Mouse (Mus musculus) embryo, embryonic 10.5 days (tissue): ENCODE results near the gene Sapcd1.
A peak's percentile ranks its signal among the peaks of the same experiment; 100 is the strongest.

Experiments
- DNase-seq: peaks from one replicate; pipeline ENCODE4 v3.0.0-alpha.2; 2015; ENCODE audit warnings: low spot score

Sapcd1 gene

GRCm38 (mm10) chr17:35029691-35030532 is 2.1 kb upstream of the Sapcd1 start:
- DNase-seq: peak; percentile 72

- DNase-seq: no peak
These were observed 499 bp upstream of the Sapcd1 start for GRCm38 (mm10) chr17:35028315-35028714.

DNA sequence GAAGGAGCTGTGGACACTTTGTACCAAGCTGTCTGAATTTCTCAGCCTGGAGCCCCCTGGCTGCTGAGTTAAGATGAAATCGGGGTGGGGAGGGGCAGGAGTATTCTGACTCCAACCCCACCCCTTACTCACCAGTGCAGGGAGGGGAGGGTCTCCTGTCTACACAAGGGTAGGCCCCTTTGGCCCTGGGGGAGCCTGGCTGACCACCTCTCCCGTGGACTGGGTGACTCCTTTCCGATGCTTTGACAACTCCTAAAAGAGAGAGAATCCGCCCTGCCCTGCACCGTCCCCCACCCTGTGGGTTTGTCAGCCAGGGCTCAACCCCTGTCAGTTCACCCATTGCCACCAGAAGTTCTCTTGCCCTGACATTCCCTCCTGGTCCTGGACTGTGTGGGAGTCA is 1.6 kb downstream of the Sapcd1 start:
- DNase-seq: no peak

GRCm38 (mm10) chr17:35024691-35025488 is 2.9 kb downstream of the Sapcd1 start:
- DNase-seq: no peak

- no peak for DNase-seq
These were observed 3.6 kb downstream of the Sapcd1 start for GRCm38 (mm10) chr17:35024261-35024660.

DNA sequence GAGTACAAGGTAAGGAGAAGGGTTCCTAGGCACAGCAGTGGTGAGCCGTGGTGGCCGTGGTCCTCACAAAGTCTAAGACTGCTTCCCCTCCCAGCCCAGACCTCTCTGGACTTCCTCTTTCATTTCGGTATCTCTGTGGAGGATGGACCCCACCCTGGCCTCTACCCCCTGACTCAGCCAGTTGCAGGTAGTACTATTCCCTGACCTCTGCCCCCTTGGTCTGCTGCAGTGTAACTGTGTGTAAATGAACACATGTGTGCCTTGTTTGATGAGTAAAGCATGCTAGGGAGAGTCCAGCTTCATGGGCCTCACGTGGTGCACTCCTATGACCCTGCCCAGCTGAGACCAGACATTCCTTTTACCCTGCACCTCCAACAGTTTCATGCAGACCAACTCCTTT is 4.1 kb downstream of the Sapcd1 start:
- DNase-seq: no peak

DNA sequence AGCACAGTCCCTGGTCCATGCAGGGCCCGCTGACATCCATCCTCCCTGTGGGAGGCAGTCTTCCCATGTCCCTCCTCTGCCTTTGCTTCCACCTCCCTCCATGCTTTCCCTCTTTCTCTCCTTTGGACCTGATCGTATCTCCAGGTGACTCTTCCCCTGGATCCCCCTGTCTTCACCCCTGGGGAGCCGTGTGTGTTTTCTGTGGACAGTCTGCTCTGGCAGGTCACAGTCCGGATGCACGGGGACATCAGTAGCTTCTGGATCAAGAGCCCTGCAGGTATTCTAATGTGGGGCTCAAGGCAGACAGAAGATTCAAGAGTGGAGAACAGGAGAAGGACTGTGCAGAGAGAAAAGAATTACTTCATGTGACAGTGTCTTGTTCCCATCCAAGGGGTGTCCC is 4.6 kb downstream of the Sapcd1 start:
- no peak for DNase-seq

DNA sequence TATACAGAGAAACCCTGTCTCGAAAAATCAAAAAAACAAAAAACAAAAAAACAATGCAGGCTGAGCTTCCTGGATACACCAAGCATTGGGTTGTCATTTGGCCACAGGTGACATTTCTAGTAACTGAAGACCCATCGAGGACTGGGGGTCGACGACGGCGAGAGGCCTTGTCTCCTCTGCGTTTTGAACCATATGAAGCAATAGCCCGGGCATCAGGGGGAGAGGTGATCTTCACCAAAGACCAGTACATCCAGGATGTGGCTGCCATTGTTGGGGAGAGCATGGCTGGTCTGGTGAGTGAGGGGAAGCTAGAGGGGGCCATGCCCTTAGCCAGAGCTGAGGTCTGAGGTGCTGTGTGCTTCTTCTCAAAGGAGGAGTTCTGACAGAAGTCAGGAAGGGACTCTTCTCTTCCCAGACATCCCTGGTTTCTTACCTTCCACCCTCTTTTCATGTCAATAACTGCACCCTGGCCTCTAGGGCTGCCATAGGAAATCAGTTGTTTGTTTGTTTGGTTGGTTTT is 5.2 kb downstream of the Sapcd1 start:
- DNase-seq: no peak

DNA sequence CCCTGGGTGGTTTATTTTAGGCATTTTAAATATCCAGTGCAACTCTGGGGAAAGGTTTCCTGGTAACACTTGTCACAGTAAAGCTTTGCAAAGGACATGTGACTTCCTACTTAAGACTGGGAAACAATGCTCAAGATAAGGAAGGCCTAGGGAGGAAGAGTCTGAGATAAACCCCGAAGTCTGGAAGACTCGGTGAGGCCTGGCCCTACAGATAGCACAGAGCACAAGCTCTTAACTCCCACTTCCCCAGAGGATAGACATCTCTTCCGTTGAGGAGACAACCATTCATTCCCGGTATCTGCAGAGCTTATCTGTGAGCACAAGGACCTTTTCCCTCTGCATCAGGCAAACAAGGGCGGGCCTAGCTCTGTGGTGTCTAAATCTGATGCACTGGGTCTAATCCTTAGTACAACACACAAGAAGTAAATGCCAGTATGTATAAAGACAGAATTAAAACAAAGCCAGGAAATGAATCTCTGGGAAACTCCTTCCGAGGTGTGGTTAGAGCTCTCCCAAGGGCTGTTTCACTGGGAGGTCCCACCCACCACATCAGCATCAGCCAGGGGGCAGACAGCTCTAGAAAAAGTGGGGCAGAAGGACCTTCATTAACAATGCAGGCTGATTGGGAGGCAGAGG is 5.9 kb downstream of the Sapcd1 start:
- DNase-seq: no peak

GRCm38 (mm10) chr17:35021163-35021808 is 6.5 kb downstream of the Sapcd1 start:
- DNase-seq: peak; percentile 95

- DNase-seq: no peak
These were observed 7.3 kb downstream of the Sapcd1 start for GRCm38 (mm10) chr17:35020551-35020950.

- no peak for DNase-seq
These were observed 7.9 kb downstream of the Sapcd1 start for GRCm38 (mm10) chr17:35019894-35020293.

- no peak for DNase-seq
These were observed 9.6 kb downstream of the Sapcd1 start for GRCm38 (mm10) chr17:35018171-35018570.

- no peak for DNase-seq
These were observed 10.1 kb downstream of the Sapcd1 start for GRCm38 (mm10) chr17:35017706-35018030.

- no peak for DNase-seq
These were observed 10.8 kb downstream of the Sapcd1 start for GRCm38 (mm10) chr17:35016791-35017705.

DNA sequence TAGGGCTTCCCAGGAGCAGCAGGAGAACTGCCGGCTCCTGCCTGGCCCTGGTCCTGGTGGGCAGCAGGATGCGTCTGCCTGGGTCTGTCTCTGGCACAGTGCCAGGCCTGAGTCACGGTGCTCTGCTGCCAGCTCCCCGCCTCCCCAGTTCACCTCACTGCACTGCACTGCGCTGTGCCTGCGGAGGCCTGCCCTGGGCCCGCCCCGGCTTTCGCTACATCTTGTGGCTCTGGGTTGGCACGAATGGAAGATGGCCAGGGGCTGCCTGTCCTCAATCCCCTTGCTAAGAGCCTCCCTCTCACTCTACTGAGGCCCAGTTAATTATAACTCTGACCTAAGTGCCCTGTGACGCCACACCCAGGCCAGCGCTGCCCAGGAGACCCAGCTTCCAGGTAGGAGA is 11.4 kb downstream of the Sapcd1 start, which contains the start of gene Vwa7:
TSS of gene Vwa7 (plus strand) at position 204 of the 400 bp plus-strand sequence.
- no peak for DNase-seq

DNA sequence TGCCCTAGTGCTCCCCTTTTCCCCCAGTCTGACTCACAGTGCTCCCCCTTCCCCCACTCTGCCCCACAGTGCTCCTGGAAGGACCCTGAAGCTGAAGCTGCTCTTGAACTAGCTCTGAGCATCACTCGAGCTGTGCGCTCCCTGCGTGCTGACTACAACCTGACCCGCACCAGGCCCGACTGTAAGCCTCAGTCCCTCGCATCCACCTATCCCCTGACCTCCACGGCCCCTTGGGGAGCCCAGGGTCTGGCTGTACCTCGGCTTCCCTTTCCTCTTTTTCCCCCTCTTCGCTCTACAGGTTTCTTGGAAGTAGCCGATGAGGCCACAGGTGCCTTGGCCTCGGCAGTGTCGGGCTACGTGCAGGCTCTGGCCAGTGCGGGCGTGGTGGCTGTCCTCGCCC is 12.5 kb downstream of the Sapcd1 start:
- no peak for DNase-seq

DNA sequence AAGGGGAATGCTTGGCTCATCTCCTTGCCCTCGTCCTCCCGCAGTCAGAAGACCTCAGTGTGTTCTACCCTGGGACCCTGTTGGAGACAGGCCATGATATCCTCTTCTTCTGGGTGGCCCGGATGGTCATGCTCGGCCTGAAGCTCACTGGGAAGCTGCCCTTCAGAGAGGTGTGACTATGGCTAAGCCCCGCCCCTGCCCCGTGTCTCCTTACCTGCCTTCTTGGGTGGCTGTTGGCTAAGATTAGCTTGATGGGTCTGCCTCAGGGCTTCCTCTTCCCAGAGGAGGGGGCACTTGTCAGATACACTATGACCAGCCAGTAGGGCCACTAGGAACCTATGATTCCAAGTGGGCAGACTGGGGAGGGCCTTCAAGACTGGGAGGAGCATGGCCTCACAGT is 14.6 kb downstream of the Sapcd1 start:
- DNase-seq: no peak

GRCm38 (mm10) chr17:35012430-35012829 is 15.4 kb downstream of the Sapcd1 start:
- DNase-seq: no peak

DNA sequence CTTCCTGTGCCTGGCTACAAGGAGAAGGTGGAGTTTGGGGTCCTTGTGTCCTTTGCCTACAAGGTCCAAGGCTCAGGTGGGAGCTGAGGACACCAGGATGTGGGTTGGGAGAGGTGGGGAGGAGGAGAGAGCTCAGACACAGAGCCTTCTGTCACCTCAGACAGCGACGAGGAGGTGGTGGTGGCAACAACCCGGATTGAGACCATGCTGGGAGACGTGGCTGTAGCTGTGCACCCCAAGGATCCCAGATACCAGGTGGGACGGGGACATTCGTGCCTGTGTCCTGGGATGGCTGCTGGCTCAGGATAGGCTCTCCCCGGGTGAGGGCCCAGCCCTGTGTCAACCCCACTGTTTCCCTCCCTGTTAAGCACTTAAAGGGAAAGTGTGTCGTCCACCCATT is 16.4 kb downstream of the Sapcd1 start:
- no peak for DNase-seq

DNA sequence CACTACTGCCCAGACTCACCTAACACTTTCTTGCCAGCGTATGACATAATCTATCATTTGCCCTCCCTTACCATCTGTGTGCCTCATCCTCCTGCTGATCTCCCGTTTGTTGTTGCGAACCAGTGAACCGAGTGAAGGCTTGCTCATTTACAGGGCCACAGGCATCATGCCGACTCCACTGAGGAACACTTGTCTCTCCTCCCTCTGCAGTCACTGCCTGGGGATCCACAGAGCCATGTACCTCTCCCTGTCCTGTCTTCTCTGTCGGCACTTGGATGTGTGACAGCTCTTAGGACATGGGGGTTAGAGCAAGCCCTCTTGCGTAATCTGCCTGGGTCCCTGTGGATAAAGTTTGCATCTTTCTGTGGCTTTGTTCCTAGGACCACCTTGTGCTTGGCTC is 18.2 kb downstream of the Sapcd1 start:
- no peak for DNase-seq
